Mouse (Mus musculus) right cerebral cortex, postnatal 25 days (tissue): ENCODE measurements around the gene Vps53.
A peak's percentile ranks its signal among the peaks of the same experiment; 100 is the strongest.
"Not testable (repeated sequence)": the region's sequence is repeated elsewhere in the genome, so short reads cannot be mapped to it uniquely, and the experiment has no call there.

Source experiments
- DNase-seq: peaks from one replicate; pipeline ENCODE4 v3.0.0; 2022

Vps53 gene

DNA sequence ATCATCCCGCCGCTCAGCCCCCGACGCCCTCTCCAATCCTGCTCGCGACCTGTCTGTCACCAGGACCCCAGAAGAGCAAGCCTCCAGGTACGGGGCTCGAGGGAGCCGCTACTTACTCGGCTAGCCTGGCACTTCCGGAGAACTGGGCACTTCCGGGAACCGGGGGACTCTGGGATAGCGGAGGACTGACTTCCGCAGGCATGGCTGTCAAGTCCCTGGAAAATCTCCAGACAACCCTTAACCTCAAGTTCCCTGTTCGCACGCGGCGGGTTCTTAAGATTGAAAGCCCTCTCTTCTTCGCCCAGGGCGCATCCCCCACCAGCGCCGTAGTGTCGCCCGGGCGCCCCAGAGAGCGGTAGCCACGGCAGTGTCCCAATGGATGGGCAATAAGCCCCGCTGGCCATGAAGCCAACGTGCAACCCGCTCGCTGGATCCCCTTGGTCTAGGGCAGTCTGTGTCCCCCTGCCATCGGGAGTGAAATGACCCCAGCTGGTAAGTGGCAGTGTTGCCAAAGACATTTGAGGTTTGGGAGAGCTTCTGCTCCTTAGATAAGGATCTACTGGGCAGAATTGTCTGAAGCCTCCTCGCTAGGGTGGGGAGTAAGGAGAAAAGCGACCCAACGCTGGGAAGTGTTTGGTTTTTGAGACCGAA is at the start of gene Vps53, which contains the start of gene Fam57a:
Gene Vps53 (minus strand): TSS at position 153 of the 651 bp plus-strand sequence.
Gene Fam57a (plus strand): TSS at position 177 of the 651 bp plus-strand sequence.
- peak; percentile 89 for DNase-seq

DNA sequence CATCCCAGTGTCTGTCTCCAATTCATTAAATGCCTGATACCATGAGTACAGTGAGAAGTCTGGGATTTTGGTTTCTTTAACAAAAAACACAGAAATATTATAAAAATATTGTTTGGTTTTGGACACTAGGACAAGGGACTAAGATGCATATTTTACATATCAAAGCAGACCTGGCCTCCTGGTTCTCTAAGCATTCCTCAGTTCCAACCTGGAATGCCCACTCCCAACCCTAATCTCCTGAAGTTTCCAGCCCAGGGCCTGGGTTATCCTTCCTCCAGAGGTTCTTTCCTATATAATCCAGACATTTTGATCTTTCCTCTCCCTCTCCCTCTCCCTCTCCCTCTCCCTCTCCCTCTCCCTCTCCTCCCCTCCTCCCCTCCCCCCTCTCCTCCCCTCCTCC is 45.6 kb upstream of the Vps53 start:
- no peak for DNase-seq

DNA sequence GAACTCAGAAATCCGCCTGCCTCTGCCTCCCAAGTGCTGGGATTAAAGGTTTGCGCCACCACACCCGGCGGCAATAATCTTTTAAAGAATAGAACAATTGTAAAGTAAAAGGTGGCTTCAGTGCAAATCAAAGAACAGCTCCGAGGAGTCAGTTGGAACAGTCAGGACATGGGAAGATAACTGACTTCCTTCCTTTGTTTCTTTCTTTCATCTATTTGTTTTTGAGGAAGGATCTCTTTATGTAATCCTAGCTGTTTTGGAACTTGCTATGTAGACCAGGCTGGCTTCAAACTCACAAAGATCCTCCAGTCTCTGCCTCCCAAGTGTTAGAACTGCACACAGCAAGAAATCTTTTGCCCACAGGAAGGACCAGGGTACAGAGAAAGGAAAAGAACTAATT is 45.2 kb upstream of the Vps53 start:
- no peak for DNase-seq

DNA sequence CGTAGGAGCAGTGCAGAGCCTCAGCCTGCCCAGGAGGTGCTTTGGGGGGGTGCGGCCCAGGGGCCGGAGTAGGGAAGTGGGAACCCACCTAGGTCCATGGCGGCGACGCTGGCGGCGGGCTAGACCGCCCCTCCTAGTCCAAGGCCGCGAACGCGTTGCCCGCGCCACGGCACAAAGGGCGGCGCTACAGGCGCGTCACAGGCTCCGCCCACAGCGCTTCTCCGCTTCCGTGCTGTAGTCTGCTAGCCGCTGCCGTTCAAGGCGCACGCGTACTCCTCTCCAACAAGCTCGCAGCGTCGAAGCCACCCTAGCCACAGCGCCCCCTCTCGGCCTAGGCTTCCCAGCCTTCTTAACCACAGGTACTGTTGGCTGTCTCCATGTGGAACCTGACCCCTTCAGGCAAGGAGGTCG is 37.9 kb upstream of the Vps53 start, which contains the start of the genes Dbil5 and Gemin4:
Gene Dbil5 (plus strand): TSS at position 219 of the 411 bp plus-strand sequence.
Gene Gemin4 (minus strand): TSS at position 275 of the 411 bp plus-strand sequence.
- DNase-seq: peak; percentile 97

DNA sequence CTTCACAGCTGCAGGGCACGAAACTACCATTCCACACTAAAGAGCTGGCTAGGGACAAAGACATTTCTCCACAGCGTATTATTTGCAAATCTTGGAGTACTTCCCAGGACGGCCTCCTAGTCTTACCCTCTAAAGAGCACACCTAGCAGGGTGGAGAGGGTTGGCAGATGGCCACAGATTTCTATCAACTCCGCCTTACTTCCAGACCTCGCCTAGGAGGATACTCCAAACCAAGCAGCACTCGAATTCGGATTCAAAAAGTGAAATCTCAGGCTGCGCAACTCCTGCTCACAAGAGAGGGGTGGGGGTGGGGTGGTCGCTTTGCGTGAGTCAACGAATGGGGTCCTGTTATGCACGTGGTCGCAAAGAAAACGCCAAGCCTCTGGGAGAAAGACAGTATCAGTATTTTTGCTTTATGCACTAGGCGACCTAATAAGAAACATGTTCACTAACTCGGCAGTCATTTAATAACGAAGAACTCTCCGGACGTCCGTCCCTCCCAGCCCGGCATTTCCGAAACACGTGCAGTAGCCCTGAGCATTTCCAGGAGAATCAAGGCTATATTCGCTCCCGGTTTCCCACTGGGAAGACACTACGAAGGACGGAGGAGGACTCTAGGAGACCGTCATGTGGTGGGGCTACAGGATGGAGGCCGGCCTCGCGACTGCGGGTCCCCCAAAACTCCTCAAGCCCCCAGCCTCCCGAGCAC is 37.4 kb upstream of the Vps53 start:
- DNase-seq: no peak

DNA sequence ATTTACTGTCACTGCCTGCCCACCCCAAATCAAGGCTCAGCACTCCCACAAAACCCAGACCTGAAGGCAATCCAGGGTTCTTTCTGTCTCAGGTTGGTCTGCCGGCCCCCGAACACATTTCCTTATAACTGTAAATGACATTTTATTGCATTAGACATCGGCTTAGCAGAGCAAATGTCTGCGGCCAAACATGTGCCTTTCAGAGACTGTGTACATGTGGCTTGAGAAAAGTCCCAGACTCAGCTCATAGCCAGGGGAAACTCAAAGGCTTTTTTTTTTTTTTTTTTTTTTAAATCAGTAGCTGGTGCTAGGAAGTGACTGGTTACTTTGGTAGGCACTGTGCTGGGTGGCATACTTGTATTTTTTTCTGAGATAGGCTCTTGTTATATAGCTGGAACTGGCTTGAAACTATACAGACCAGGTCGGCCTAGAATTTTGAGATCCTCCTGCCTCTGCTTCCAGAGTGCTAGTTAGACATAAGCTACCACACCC is 36.6 kb upstream of the Vps53 start:
- DNase-seq: no peak

DNA sequence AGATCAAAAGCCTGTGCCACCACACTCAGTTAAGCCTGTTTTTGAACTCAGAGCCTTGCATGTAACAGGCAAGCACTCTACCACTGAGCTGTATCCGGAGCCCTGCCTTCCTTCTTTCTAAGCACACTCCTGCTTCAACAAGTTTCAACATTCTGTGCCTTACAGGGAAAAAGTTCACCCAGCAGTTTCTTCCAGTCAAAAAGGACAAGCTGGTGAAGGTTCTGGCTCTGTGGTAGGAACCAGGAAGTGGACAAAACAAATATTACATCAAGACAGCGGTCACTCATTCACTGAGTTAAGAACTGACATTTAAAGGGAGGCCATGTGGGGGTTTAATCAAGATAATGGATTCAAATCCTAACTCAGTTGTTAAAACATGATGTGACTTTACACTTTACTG is 35.6 kb upstream of the Vps53 start:
- DNase-seq: no peak

DNA sequence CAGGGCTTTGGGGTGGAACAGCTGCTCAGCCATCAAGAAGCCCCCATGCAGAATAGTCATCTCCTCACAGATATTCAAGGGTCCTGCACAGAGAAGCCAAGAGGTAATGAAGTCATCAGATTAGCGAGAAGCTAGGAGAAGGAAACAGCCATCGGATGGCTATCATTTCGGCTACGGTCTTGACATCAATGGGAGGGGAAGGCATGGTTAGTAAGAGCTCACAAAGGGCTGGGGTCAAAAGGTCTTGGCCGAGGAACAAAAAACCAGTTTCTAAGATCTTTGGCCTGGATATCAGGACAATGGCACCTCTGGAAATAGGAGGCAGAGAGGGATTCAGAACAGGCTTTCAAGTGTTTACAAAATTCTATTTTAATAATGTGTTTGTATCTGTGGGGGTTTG is 34.4 kb upstream of the Vps53 start:
- no peak for DNase-seq

DNA sequence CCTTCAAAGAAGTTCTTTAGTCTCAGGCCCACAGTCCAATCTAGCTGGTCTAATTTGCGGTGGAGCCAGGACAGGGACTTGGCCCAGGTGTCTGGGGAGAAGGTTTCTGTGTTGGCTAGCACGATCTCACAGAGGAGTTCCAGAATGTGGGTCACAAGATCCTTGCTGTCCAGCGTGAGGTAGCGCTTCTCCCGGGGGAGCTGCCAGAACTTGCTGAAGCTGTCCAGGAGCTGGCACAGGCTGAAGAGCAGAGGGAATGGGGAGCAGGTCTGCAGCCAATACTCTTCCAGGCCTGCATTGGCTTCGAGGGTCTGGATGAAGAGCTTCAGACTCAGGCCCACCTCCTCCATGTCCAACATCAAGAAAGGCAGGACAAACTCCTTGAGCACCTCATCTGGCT is 32.1 kb upstream of the Vps53 start:
- DNase-seq: not testable (repeated sequence)

DNA sequence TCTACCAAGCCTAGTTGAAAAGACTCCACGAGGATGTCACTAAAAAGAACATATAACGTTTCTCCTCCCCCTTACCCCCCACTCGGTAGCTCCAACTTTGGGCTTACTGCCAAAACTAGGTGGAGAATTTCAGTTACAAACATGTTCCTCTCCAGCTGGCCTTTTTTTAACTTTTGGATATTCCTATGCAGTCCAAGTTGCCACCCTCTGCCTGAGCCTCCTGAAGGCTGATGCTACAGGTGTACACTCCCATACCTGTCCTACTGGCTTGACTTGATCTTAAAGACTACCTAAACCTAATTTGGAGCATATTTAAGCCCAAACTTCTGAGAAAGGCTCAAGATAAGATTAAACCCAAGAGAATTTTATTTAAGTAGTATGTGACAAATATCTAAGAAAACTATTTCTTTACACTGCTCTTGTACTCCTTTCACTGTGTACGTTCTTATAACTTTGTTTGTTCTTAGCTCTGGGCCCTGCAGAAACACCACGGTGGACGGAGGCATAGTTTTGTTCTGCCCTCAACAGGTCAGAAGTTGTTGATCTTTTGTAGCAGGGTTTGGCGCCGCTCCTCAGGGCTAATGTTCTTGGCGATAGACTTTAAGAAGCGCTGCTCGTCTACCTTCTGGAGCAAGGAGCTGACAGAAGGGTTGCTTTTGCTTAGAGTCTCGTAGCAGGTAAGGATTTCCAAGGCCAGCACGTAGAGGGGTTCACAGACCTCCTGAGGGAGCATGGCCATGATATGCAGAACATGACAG is 31.0 kb upstream of the Vps53 start:
- DNase-seq: no peak

DNA sequence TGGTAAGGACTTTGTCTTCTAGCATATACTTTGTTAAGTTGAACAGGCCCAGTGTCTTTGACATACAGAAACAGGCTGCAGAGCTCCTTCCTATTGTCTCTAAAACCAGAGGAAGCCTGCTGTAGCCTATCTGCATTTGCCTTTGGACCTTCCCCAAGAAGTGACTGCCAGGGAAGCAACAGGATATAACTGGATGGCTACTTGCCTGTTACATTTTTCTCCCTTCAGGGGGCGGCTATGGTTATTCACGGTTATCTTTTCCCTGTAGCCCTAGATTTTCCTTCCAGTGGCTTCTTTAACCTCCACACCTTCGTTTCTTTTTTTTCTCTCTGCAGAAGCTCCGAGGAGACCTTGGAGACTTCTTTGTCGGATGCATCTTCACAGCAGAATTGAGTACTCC is 27.3 kb upstream of the Vps53 start:
- no peak for DNase-seq

DNA sequence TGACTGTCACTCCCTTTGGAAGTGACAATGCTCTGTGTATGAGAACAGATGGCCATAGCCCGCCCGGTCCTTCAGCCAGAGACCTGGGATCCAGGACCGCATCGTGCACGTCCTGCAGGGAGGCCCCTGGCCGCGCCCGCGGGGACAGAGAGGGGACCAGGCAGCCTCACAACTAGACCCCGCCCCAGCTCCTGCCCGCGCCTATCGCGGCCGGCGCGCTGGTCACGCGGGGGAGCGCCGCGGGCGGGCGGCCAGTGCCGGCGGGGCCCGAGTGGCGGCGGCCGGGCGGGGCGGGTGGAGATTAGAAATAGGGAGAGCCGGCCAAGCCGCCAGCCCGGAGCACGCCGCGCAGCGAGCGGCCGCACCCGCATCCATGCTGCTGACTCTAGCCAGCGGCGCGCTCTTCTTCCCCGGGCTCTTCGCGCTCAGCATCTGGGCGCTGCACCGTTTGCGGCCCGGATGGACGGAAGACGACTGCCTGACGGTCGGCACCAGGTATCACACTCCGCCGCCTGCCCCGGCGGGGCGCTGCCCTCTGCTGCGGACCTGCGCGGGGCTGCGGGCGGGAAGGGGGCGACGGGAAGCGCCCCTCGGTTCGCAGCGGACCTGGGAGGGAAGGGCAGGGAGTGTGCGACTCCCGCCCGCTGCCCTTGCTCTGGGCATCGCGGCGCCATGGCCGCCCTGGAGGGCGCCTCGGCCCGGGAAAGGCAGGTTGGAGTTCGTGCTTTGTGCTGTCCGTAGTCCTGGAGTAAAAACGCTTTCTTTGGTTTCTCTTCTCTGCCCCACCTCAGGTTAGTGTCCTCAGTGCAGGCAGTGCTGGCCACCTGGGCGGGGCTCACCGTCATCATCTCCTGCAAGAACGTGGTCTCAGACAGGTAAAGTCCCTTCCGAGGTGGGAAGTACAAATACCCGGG is 22.6 kb upstream of the Vps53 start:
- DNase-seq: peak; percentile 90

DNA sequence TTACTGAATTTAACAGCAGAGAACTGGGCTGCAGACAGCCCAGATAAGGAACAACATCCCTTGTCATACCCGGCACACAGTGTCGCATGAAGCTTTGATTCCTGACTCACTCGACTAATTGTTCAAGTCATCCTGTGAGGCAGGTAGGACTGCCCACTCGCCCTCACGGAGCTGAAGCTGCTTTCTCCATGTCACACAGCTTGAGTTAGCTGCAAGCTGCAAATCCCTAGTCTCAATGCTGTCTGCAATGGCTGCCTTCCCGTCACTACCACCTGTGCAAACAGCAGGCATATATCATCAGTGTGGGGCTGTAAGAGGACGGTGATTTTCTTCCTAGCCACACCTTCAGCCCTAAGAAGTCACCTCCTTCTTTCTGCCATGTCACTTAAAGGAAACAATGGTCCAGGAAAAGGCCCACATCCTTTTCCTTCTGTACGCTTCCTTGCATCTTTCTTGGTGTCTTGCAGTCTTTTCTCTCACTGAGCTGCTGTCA is 17.6 kb upstream of the Vps53 start:
- DNase-seq: no peak

DNA sequence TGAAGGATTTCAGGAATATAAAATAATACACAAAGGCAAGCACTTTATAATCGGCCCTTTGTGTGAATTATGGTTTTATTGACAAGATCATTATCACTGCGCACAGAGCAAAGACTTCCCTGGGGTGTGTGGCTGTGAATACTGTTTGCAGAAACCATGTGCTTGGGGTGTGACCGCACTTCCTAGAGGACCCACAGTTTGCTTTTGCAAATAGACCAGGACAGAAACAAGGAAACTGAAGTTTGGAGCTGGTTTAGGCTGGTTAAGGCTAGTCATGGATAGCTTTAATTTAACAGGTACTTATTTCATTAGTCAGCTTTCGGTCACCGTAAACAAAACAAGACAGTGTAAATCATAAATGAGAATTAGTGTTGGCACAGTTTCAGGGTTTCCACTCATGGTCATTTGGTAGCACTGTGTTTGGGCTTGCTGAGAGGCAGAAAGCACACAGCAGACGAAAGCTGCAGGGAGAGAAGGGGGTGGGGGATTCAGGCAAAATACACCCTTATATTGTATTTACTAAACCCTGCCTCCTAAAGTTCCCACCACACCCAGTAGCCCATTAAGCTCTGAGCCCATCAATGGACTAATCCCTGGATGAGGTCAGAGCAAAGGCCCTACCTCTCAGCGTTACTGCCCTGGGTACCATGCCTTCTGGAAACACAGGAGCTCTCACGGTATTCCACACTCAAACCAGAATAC is 17.0 kb upstream of the Vps53 start:
- DNase-seq: no peak

DNA sequence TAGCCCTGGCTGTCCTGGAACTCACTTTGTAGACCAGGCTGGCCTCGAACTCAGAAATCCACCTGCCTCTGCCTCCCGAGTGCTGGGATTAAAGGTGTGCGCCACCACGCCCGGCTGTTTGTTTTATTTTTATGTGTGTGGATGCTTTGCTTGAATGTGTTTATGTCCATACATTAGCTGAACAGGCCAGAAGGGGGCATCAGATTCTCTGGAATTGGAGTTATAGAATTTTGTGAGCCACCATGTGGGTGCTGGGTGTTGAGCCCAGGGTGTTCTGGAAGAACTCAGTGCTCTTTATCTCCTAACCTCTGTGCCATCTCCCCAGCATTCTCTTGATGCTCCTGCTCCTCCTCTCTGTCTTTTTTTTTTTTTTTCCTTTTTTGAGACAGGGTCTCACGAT is 7.5 kb upstream of the Vps53 start:
- DNase-seq: no peak

DNA sequence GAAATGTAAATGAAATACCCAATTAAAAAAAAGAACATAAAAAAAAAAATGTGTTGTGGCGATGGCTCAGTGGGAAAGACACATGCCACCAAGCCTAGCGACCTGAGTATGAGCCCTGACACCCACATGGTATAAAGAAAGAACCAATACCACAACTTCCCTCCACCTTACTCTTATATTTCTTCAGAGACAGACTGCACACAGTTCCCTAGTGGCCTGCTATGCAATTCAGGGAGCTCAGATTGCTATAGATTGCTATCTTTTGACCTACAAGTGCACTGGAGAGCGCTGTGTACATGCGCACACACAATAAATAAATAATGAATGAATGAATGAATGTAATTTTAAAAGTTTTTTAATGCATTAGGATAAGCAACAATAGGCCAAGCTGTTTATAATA is 4.3 kb upstream of the Vps53 start:
- DNase-seq: no peak

DNA sequence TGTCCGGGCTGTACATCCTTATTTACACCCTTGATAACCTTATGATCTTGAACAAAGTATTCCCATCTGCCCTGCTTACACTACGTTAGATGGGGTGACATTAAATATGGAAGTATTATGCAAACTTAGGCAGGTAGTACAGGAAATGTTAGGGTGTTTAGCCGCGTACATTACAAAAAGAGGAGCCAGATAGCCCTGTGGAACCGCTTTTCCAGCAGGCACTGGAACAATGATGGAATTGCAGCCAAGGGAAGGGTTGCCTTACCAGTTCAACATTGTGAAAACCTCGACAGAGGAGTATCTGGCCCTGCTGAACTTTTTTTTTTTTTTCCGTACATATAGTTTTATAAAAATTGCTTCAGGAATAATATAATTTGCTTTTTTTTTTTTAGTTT is 696 bp upstream of the Vps53 start:
- no peak for DNase-seq

DNA sequence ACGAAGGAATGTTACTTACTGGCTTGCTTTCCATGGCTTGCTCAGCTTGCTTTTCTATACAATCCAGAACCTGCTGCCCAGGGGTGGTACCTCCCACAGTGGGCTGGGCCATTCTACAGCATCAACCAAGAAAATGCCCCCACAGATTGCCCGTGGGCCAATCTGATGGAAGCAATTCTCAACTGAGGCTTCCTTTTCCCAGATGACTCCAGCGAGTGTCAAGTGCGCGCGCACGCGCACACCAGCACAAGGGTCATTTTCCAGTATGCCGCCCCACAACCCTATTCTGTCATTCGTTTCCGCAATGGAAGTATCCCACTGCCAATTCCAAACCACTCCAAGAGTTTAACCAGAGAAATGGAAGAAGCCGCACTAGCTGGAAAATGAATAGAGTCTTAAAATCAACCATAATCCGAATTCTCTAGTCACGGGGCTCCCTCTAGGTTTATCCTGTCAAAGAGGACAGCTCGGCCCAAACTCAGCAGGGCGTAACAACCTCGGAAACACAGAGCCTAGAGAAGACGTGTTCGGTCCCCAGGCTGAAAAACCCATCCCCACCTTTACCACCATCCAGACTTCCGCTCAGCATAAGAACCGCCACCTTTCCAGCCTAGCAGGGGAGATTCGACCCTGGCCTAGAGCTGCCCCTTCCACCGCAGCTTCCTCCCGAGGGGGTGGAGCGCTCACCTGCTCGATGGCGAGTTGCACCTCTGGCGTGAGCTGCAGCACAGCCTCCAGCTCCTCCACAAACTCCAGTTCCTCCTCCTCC is 537 bp downstream of the Vps53 start:
- peak; percentile 48 for DNase-seq

DNA sequence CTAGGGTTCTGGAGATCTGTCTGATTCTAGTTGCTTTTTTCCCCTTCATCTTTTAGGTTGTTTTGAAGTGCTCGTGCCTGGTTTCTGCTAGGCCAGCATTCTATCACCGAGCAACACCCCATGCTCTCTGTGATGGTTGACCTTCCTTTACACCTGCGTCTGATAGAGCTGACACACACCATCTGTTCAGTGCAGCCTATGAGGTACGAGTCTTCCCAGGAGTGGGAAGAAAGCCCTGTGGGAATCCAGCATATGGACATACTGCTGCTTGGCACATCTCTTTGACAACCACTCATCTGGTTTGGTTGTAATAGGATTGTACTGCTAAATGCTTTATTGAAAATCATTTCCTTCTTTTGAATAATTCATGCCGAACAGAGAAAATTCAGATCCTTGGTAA is 9.2 kb downstream of the Vps53 start:
- DNase-seq: no peak

DNA sequence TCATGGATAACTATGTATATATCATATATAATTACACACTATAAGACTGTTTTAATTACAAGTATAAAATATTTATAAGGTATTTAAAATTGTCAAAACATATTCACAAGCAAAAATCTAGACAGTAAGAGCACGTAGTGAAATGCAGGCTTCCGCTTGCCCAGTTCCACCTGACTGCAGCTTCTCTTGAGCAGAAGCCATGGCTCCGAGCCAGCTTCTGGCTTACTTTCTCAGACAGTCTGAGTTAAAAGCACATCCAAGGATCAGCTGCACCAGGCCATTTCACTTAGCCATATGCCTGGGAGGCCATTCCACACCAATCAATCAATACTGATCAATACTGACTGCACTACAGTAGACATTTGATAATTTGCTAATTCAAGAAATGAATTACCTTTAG is 10.5 kb downstream of the Vps53 start:
- DNase-seq: no peak
